Mouse (Mus musculus) bone marrow, adult 2 months (tissue): ENCODE results near the gene Suv39h1.

ENCODE experiments used
- CTCF ChIP-seq: fragments of 200-500 bp; IDR thresholded peaks from 2 replicates; pipeline ENCODE4 v1.5.1; 2011; ENCODE audit warnings: low read length, control low read depth; ENCODE audit not compliant: control insufficient read depth, insufficient read depth
- POLR2A ChIP-seq: fragments of 200-500 bp; IDR thresholded peaks from 2 replicates; pipeline ENCODE4 v1.6.1; 2011; ENCODE audit warnings: low read depth, mild to moderate bottlenecking, control low read depth, low read length, borderline replicate concordance; ENCODE audit not compliant: control insufficient read depth

GRCm38 (mm10) chrX:8099435-8099834 lies 24.9 kb upstream of the Suv39h1 start:
- TF ChIP-seq POLR2A (no peak), CTCF (no peak)
